Mouse (Mus musculus): ENCODE data around the gene Mocs3.
A peak's percentile ranks its signal among the peaks of the same experiment; 100 is the strongest.

The Mocs3 gene

GRCm38 (mm10) chr2:168230026-168230728 is at the start of gene Mocs3, which contains the start of the genes Gm20716 and Dpm1:
Gene Mocs3 (plus strand): TSS chr2:168230622.
Gene Gm20716 (minus strand): TSS chr2:168230364.
Gene Dpm1 (minus strand): TSS chr2:168230591.
- DNase-seq (ENCODE audit: low spot score): peak; percentile 87

- no peak for DNase-seq (ENCODE audit: low spot score)
Measured at GRCm38 (mm10) chr2:168191856-168192255, 38.6 kb upstream of the Mocs3 start.

- no peak for DNase-seq (ENCODE audit: low spot score)
Measured at GRCm38 (mm10) chr2:168193685-168194084, 36.7 kb upstream of the Mocs3 start.

DNA sequence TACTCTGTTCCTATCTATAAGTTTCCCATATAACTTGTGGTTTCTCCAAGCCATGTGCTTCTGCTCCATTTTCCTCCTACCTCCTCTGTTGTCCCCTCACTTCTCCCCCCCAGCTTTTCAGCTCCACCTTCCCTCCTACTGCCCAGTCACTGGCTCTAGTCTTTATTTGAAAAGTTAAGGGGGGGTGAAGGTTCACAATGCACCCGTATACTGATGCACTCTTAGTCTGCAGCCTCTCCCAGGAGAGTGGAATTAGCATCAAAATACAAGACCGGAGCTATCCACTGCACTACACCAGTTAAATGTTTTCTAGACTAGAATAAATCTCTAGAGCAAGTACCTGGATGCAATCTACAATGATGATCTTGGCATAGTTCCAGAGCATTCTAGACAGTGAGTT is 34.7 kb upstream of the Mocs3 start:
- no peak for DNase-seq (ENCODE audit: low spot score)

- no peak for DNase-seq (ENCODE audit: low spot score)
Measured at GRCm38 (mm10) chr2:168198421-168198820, 32.0 kb upstream of the Mocs3 start.

- DNase-seq (ENCODE audit: low spot score): no peak
Measured at GRCm38 (mm10) chr2:168199476-168199875, 30.9 kb upstream of the Mocs3 start.

- no peak for DNase-seq (ENCODE audit: low spot score)
Measured at GRCm38 (mm10) chr2:168200014-168200691, 30.3 kb upstream of the Mocs3 start.

GRCm38 (mm10) chr2:168204476-168204999 is 25.9 kb upstream of the Mocs3 start:
- no peak for DNase-seq (ENCODE audit: low spot score)

DNA sequence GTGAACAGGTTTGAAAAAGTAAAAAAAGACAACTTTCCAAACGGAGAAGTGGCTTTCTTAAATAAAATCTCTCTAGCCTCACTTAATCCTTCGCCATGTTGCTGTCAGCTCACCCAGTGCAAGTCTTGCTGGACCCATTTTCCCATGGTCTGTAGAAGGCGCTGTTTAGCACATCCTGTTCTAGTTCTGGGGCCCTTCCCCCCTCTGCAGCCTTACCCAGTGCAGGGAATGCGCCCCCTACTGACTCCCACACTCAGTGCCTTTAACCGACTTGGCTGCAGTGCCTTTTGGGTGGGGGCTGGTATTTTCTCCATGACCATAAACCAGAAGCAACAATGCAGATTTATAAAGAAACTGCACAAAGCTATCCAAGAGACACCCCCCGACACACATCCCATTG is 25.2 kb upstream of the Mocs3 start:
- DNase-seq (ENCODE audit: low spot score): peak; percentile 94

GRCm38 (mm10) chr2:168205681-168206631 is 24.5 kb upstream of the Mocs3 start:
- DNase-seq (ENCODE audit: low spot score): peak; percentile 64

GRCm38 (mm10) chr2:168206725-168207644 is 23.4 kb upstream of the Mocs3 start, which contains the start of gene Adnp:
Gene Adnp (minus strand): TSS chr2:168207112.
- DNase-seq (ENCODE audit: low spot score): peak; percentile 97

DNA sequence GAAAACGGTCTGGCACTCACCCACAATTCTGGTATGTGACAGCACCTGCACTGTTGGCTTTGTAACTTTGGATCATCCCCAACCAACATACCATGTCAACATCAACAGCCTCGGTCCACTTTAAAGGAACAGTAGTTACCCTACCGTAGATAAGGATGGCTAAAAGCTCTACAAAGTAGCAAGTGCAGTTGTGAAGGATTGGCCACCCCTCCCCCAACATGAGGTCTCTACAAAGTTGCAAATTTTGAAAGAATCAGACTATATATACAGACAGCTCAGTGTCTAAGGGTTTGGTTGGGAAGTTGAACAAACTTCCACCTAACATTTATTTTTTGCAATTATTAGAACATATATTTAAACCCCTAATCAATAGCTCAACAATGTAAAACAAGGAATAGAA is 22.5 kb upstream of the Mocs3 start:
- DNase-seq (ENCODE audit: low spot score): peak; percentile 80

DNA sequence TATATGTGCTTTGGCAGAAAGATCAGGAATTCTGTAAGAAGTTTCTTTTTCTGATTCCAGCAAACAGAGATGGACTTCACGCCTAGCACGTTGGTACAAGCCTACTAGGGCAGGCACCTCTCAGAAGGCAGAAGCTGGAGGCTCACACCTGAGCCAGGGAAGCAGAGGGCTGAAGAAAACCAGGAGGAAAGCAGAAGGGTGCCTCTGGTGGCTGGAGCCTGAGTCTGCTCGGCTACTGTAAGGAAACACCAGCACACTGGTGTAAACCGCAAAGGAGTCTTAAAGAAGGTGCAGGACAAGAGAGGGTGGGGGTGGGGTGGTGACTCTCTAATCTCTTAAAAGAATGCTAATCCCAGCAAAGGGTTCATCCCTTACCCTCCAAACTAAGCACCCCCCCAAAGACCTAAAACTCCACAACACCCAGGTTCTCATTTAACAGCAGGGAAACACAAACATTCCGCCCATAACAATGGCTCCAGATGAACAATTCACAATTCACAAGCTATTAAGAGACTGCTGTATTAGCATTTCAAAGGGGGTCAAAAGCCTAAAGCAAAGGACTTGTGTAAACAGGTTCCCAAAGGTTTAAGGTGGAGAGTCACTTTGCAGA is 16.5 kb upstream of the Mocs3 start:
- no peak for DNase-seq (ENCODE audit: low spot score)

DNA sequence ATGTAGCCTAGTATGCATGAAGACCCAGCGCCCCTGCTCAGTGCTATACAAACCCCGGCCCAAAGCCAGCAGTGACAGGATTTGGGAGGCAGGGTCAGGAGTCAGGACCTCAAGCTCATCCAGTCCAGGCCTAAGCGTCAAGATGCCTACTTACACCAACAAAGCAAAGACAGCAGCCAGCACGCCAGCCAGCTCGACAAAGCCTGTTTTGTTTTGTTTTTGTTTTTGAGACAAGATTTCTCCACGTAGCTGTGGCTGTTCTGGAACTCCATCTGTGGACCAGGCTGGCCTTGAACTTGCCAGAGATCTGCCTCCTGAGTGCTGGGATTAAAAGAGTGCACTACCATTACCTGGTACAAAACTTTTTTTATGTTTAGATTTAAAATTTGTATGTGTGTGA is 7.1 kb upstream of the Mocs3 start:
- no peak for DNase-seq (ENCODE audit: low spot score)

DNA sequence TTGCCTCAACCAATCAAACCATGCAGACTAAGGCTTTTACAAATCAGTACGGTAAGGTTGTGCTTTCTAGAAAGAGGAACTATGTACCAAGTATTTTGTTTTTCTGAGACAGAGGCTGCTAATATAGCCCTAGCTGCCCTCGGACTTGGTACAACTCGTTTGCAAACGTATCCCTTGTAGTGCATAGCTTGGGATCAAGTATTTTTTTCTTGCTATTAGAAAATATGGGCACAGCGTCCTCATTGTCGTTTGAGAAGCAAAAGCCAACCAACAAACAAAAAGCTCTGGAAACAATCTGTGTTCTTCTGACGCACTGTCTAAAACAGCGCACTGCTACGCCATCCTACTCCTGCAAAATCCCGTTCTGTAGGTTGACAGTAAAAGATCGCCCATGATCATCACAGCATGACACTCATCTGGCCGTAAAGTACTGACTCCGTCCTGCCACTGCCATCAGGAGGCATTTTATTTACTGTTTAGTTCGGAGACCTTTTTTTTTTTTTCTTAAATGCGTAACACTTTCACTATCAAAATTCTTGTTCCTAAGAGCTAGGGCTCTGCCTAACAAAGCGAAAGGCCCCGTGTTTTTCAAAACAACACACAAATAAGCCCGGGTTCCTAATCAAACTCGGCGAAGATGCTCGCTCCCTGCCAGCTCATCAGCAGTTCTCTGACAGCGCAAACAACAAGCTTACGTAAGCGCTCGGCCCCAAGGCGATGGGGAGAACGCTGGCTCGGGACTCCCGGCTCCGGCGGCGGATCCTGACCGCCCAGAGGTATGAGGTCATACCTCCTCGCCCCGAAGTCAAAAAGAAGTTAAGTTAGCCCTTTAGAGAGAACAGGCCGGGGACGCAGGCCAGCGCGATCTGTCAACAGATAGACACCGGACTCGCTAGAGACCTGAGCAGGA is 1.1 kb upstream of the Mocs3 start:
- DNase-seq (ENCODE audit: low spot score): peak; percentile 56

GRCm38 (mm10) chr2:168230773-168231470 is 500 bp downstream of the Mocs3 start:
- DNase-seq (ENCODE audit: low spot score): peak; percentile 57

- DNase-seq (ENCODE audit: low spot score): no peak
Measured at GRCm38 (mm10) chr2:168231471-168231829, 1.0 kb downstream of the Mocs3 start.

DNA sequence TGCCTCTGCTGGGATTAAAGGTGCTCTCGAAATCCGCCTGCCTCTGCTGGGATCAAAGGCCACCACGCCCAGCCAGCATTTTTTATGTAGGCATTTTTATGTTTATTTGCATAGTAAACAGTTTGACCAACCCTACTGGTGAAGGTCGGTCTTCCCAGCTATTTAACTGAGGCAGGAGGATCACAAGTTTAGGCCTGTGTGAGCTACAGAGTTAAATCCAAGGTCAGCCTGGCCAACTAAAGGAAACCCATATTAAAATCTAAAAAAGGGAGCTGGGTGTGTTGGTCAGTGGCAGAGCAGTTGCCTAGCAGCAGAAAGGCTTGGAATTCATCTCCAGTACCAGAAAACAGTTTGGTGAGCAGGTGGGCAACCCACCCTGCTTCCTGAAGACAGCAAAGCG is 2.9 kb downstream of the Mocs3 start:
- no peak for DNase-seq (ENCODE audit: low spot score)

GRCm38 (mm10) chr2:168238335-168238734 is 7.9 kb downstream of the Mocs3 start:
- DNase-seq (ENCODE audit: low spot score): no peak
